Mouse (Mus musculus) brain, embryonic 14.5 days (tissue): ENCODE results near the gene Slc25a19. TPM values are rescaled to one million over a fixed set of nuclear protein-coding genes. Genes with fewer than 3 reads are reported as not detected.

ENCODE experiments used
- DNase-seq: peaks from one replicate; pipeline ENCODE4 v3.0.0-alpha.2; 2011; ENCODE audit warnings: low read depth
- CTCF ChIP-seq: fragments of 200-500 bp; IDR thresholded peaks from 2 replicates; pipeline ENCODE4 v1.5.1; 2012; ENCODE audit warnings: inconsistent platforms, mild to moderate bottlenecking, moderate library complexity, borderline replicate concordance; ENCODE audit not compliant: insufficient read depth, insufficient read length; ENCODE audit errors: extremely low read depth
- POLR2A ChIP-seq: fragments of 200-500 bp; IDR thresholded peaks from 2 replicates; pipeline ENCODE4 v1.6.1; 2012; ENCODE audit warnings: mild to moderate bottlenecking, inconsistent platforms, borderline replicate concordance; ENCODE audit not compliant: poor library complexity, insufficient read depth, insufficient read length, severe bottlenecking; ENCODE audit errors: extremely low read depth
- polyA plus RNA-seq: library from polyadenylated mRNA; depleted of rRNA; stranded (reverse); fragments of >200 nt; gene quantifications from 2 replicates; pipeline ENCODE4 v1.2.3, GENCODE M21; 2012

The Slc25a19 gene
- polyA plus RNA-seq, 1 experiment = 55.1 TPM

DNA sequence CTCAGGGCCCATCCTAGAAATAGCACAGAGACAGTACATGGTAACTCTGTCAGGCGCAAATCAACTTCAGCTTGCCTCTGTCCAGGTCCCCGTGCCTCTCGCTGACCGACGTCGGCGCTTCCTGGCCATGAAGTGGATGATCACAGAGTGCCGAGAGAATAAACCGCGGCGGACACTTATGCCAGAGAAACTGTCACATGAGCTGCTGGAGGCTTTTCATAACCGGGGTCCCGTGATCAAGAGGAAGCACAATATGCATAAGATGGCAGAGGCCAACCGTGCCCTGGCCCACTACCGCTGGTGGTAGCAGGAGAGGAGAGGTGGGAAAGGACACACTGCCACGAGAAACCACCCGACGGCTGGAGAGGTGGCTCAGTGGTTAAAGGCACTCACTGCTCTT is 21.4 kb downstream of the Slc25a19 start:
- DNase-seq = no peak
- TF ChIP-seq POLR2A = no peak
- no peak for TF ChIP-seq CTCF

GRCm38 (mm10) chr11:115604304-115604696 is 23.8 kb downstream of the Slc25a19 start:
- DNase-seq = peak; percentile 8
- TF ChIP-seq POLR2A (no peak), CTCF (no peak)

GRCm38 (mm10) chr11:115603476-115604303 is 24.4 kb downstream of the Slc25a19 start, which contains the start of the genes Mrps7 and Gga3:
Gene Mrps7 (plus strand): TSS chr11:115603925.
Gene Gga3 (minus strand): TSS chr11:115604051.
- peak; percentile 88 for TF ChIP-seq POLR2A
- TF ChIP-seq CTCF = no peak
- DNase-seq = peak; percentile 96

DNA sequence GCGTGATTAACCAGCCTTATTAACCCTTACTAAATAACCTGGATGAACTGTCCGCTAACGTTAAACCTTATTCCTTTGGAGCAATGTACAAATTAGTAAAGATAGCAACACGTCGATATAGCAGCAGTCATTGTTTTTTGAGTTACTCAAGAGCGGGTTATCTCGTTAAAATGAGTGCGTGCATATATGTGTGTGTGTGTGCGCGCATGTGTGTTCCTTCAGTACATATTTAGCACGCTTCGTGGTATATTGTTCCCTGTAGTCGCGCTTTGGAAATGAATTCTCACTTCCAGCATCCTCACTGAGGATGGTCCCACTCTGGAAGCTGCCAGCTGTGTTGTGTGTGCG is 25.0 kb downstream of the Slc25a19 start:
- TF ChIP-seq POLR2A (no peak), CTCF (no peak)
- DNase-seq = peak; percentile 20

GRCm38 (mm10) chr11:115601174-115601573 is 26.9 kb downstream of the Slc25a19 start:
- TF ChIP-seq POLR2A (no peak), CTCF (no peak)
- no peak for DNase-seq

DNA sequence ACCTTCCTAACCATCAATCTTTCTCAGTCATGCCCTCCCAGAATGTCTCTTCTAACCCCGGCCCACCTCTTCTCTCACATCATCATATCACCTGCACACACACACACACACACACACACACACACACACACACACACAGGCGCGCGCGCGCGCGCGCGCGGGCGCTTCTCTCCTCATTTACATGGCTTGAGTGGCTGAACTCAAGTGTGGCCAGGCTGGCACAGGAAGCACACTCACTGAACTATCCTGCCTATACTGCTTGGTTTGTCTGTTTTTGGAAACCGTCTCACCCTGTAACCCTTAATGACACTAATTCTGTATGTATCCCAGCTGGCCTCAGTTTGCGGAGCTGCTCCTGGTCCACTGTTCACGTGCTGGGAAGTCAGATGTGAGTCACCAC is 27.4 kb downstream of the Slc25a19 start:
- TF ChIP-seq CTCF = no peak
- no peak for DNase-seq

DNA sequence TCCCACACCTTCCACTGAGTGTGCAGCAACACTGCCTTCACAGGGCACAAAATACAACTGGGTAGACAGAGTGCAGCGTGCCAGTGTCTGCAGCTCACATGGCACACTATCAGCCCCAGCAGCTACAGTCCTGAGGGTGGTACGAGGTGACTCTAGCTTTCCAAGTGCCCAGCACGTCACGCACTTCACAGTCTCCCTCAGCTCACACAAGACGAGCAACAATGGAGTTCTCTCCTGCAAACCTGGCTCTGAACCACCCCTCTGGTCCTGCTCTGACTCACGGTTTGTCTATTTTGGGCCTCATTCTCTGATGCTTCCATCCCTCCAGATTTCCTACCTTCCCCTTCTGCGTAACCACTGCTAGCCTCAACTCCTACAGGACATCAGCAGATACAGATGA is 28.4 kb downstream of the Slc25a19 start:
- no peak for DNase-seq
- TF ChIP-seq CTCF = no peak
- no peak for TF ChIP-seq POLR2A

DNA sequence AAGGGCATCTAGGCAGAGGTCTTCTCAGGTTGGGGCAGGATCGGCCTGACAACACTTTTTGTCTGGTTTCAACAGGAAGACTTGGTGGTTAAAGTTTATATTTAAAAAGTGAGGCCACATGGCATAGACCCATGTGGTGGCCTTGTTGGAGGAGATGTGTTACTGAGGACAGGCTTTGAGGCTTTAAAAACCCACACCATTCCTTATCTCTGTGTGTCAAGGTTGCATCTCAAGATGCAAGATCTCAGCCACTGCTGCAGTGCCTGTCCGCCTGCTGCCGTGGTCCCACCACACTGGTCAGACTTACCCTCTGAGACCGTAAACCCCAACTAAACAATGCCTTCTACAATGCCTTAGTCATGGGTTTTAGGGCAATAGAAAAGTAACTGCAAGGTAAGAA is 29.8 kb downstream of the Slc25a19 start:
- TF ChIP-seq CTCF = no peak
- TF ChIP-seq POLR2A = no peak
- DNase-seq = no peak

DNA sequence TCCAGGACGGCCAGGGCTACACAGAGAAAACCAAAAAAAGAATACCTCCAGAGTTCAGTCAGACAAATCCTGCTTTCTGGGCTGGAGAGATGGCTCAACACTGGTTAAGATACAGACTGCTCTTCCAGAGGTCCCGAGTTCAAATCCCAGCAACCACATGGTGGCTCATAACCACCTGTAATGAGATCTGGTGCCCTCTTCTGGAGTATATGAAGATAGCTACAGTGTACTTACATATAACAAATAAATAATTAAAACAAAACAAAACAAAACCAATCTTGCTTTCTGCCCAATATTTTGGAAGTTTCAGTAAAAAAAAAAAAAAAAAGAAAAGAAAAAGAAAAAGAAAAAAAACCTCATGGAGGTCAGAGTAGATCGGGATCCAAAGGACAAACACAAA is 32.9 kb downstream of the Slc25a19 start:
- no peak for DNase-seq
- TF ChIP-seq CTCF (no peak), POLR2A (no peak)

GRCm38 (mm10) chr11:115590526-115591075 is 37.5 kb downstream of the Slc25a19 start:
- no peak for TF ChIP-seq CTCF
- no peak for TF ChIP-seq POLR2A
- no peak for DNase-seq

DNA sequence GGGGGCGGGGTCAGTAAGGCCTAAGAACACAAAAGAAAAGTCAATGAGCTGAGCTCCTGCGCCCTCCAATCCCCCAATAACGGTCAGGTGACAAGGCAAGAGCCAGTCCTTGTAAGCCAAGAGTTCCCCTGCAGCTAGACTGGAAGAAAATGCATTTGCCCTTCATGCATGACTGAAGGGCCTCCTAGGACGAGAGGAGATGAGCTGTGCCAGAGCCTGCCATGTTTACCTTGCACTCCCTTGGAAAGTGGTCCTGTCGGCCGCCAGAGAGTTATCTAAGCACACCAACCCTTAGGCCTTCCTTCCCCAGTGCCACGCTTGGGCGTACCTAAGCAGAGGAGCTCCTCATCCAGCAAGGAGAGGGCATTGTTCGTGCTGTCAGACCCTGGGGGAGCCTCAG is 40.1 kb downstream of the Slc25a19 start:
- DNase-seq = no peak
- TF ChIP-seq POLR2A (no peak), CTCF (no peak)

GRCm38 (mm10) chr11:115586403-115586802 is 41.7 kb downstream of the Slc25a19 start:
- no peak for DNase-seq

More at GRCm38 (mm10) chr11:115586403-115586802, 41.7 kb downstream of the Slc25a19 start:
- TF ChIP-seq CTCF = no peak
- TF ChIP-seq POLR2A = no peak
